In the genomic region with DNA sequence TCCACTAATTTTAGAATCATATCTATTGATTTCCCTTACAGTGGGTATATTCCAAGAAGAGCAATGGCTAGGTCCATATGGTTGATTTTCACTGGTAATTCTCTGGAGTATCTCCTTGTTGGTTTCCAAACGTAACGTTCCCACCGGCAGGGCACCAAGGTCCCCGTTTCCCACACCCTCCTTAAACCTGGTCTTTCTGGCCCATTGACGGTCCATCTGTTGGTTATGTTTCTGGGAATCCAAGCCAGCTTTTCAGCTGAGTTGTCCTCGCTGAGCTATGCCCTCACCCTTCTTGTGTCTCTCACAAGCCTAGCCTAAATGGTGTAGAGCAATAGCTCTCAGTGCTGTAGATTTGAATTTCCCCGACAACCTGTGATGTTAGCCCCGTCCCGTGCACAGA, we compare ENCODE assay signal across 13 mouse cellular contexts.
"Had no signal": no experiment of that assay in that cellular context is flagged by ENCODE, and none has a peak within 500 bp of the region (broad histone marks: within the 10 kb centered on the region; RNA-seq: fewer than 3 reads in every experiment).

No protein-coding gene starts in this region.

- DNase-seq: lung, adult 18-20 months; lung, embryonic 14.5 days; lung, postnatal 10 days; lung, postnatal 4 days; midbrain, embryonic 14.5 days; retina, postnatal 1 day; right cerebral cortex, adult 18-20 months; right cerebral cortex, postnatal 25 days; right cerebral cortex, postnatal 4 days; spleen, adult 18-20 months; thymus, adult 18-20 months; thymus, postnatal 14 days; thymus, postnatal 36 days had no signal
